In genomic region chr17:24163176-24163962, GRCm38 (mm10) we compare ENCODE assay signal across 8 mouse cellular contexts. TPM values are rescaled to one million over a fixed set of nuclear protein-coding genes. Genes with fewer than 3 reads are reported as not detected.
DNase-seq lines count a peak whose midpoint lies in the region; ATAC-seq lines count a peak whose summit lies in the region.

Amdhd2 (minus strand) TSS chr17:24163766.

- H3K4me2 ChIP-seq in kidney, embryonic 15.5 days, result peak within 1 kb of the TSS; percentile 96

- H3K36me3 ChIP-seq in heart, embryonic 10.5 days, result peaks cover 32% of the 10 kb centered on the region
- H3K36me3 ChIP-seq in kidney, embryonic 15.5 days, result peaks cover 30% of the 10 kb centered on the region

- peak within 1 kb of the TSS; percentile 83 for H3K9ac ChIP-seq in kidney, embryonic 15.5 days

- H3K27me3 ChIP-seq in heart, embryonic 10.5 days (ENCODE audit: insufficient read depth, poor library complexity, severe bottlenecking), result no peaks in the 10 kb centered on the region
- no peaks in the 10 kb centered on the region for H3K27me3 ChIP-seq in kidney, embryonic 15.5 days

- H3K9me3 ChIP-seq in heart, embryonic 10.5 days, result no peaks in the 10 kb centered on the region
- H3K9me3 ChIP-seq in kidney, embryonic 15.5 days (replicated peaks), result no peaks in the 10 kb centered on the region

- DNase-seq in B cell, adult 2 months, result peak; percentile 96 to 97
- peak; percentile 98 for DNase-seq in brain, adult 2 months (ENCODE audit: low read depth, low spot score)
- DNase-seq in heart, embryonic 10.5 days (ENCODE audit: low spot score), result peak; percentile 98
- DNase-seq in liver, result peak; percentile 96
- DNase-seq in spleen, postnatal 4 days (ENCODE audit: low spot score in 2 of 2), result peak; percentile 94 to 98

- peak within 1 kb of the TSS; percentile 93 for H3K27ac ChIP-seq in heart, embryonic 10.5 days
- H3K27ac ChIP-seq in kidney, embryonic 15.5 days, result peak within 1 kb of the TSS; percentile 89

- peak; percentile 88 for ATAC-seq in erythroblast, adult 5-6 weeks (replicated peaks; ENCODE audit: low FRiP score, poor library complexity, severe bottlenecking)
- peak; percentile 90 for ATAC-seq in kidney, embryonic 15.5 days (replicated peaks; ENCODE audit: low FRiP score)
- ATAC-seq in monocyte, adult 5-6 weeks (replicated peaks; ENCODE audit: insufficient number of reproducible peaks, low FRiP score, low TSS enrichment, poor library complexity, severe bottlenecking), result peak; percentile 73

- H3K4me3 ChIP-seq in heart, embryonic 10.5 days, result peak within 1 kb of the TSS; percentile 82
- peak within 1 kb of the TSS; percentile 87 for H3K4me3 ChIP-seq in kidney, embryonic 15.5 days (replicated peaks)

- peaks cover 35% of the 10 kb centered on the region for H3K4me1 ChIP-seq in heart, embryonic 10.5 days
- H3K4me1 ChIP-seq in kidney, embryonic 15.5 days, result peaks cover 41% of the 10 kb centered on the region

- WGBS in heart, embryonic 10.5 days, result under 1% methylated on average over 47 of the region's 47 CpGs
- WGBS in kidney, embryonic 15.5 days, result under 1% methylated on average over 47 of the region's 47 CpGs

RNA-seq across cellular contexts. Expression of gene Amdhd2, which starts in this region (rescaled TPM):
- 3.3 and 12.5 TPM in 2 replicates for total RNA-seq in erythroblast, adult 5-6 weeks (2015; ENCODE audit: low replicate concordance)
- total RNA-seq in erythroblast, adult 5-6 weeks (2017; ENCODE audit: low replicate concordance), result 11.0 and 15.1 TPM in 2 replicates
- polyA plus RNA-seq in heart, embryonic 10.5 days (2016; fragmentation: Nextera tagmentation; extraction: Ambion mirVana), result 40.0 and 44.5 TPM in 2 replicates
- polyA plus RNA-seq in kidney, embryonic 15.5 days (2015; fragmentation: Nextera tagmentation; extraction: Ambion mirVana), result 36.7 and 40.9 TPM in 2 replicates
- 6.5 to 24.6 TPM (median 24.4 TPM) in 3 replicates for total RNA-seq in monocyte, adult 5-6 weeks (2017)

Comparison
In these comparisons a context has a peak if more than half of its experiments do, and no peak if none do; other contexts are left out.
1. Peak in every context shown above with its lines: DNase-seq, ATAC-seq, H3K4me3 ChIP-seq and H3K27ac ChIP-seq.